Mouse (Mus musculus): Measurements from ENCODE around the gene Stat6. TPM values are rescaled to one million over a fixed set of nuclear protein-coding genes. Genes with fewer than 3 reads are reported as not detected.

Gene Stat6
- polyA plus RNA-seq, 1 experiment from 2014 or later = 6.0 TPM

- Histone ChIP-seq H3K36me3 (ENCODE audit: control insufficient read depth, insufficient read depth, low read length) (peaks cover 43% of the 10 kb centered on the region), H3K4me1 (ENCODE audit: control insufficient read depth, insufficient read depth, low read depth, low read length) (peaks cover 10% of the 10 kb centered on the region; the same call in 1 of the 2 replicates), H3K27me3 (replicated peaks; ENCODE audit: control insufficient read depth, insufficient read depth, low read length) (no peaks in the 10 kb centered on the region), H3K4me3 (ENCODE audit: low read length) (no peak overlapping the region), H3K4me2 (ENCODE audit: low read length) (no peak overlapping the region), H3K27ac (ENCODE audit: low read depth, low read length) (no peak overlapping the region), H3K9me3 (ENCODE audit: control insufficient read depth, low read length) (no peaks in the 10 kb centered on the region), H3K9ac (ENCODE audit: low read depth, low read length) (no peak overlapping the region)
- ATAC-seq = no peak
- WGBS = 95% methylated on average over 6 of the region's 6 CpGs
Measured at GRCm38 (mm10) chr10:127602194-127602593, 40.6 kb upstream of the Stat6 start.

GRCm38 (mm10) chr10:127603437-127604371 is 39.1 kb upstream of the Stat6 start:
- H3K9ac ChIP-seq (ENCODE audit: low read depth, low read length) = no peak overlapping the region
- no peaks in the 10 kb centered on the region for H3K27me3 ChIP-seq (replicated peaks; ENCODE audit: control insufficient read depth, insufficient read depth, low read length)
- H3K36me3 ChIP-seq (ENCODE audit: control insufficient read depth, insufficient read depth, low read length) = peaks cover 46% of the 10 kb centered on the region
- WGBS = 80% methylated on average over 13 of the region's 13 CpGs
- H3K4me2 ChIP-seq (ENCODE audit: low read length) = no peak overlapping the region
- no peak overlapping the region for H3K4me3 ChIP-seq (ENCODE audit: low read length)
- no peak overlapping the region for H3K27ac ChIP-seq (ENCODE audit: low read depth, low read length)
- H3K4me1 ChIP-seq (ENCODE audit: control insufficient read depth, insufficient read depth, low read depth, low read length) = 0 out of 2 replicates have a peak, but pooled peaks cover 4% of the 10 kb centered on the region
- no peaks in the 10 kb centered on the region for H3K9me3 ChIP-seq (ENCODE audit: control insufficient read depth, low read length)
- no peak for ATAC-seq

- Histone ChIP-seq H3K9ac (ENCODE audit: low read depth, low read length) (no peak overlapping the region), H3K36me3 (ENCODE audit: control insufficient read depth, insufficient read depth, low read length) (peaks cover 49% of the 10 kb centered on the region)
- peak; percentile 29; the same call in 1 of the 2 replicates for ATAC-seq
Measured at GRCm38 (mm10) chr10:127604465-127605250, 38.1 kb upstream of the Stat6 start.

GRCm38 (mm10) chr10:127605251-127605547 is 37.6 kb upstream of the Stat6 start:
- H3K4me3 ChIP-seq (ENCODE audit: low read length) = no peak overlapping the region
- 84% methylated on average over 8 of the region's 8 CpGs for WGBS
- peaks cover 52% of the 10 kb centered on the region for H3K36me3 ChIP-seq (ENCODE audit: control insufficient read depth, insufficient read depth, low read length)
- no peak overlapping the region for H3K9ac ChIP-seq (ENCODE audit: low read depth, low read length)
- no peaks in the 10 kb centered on the region for H3K4me1 ChIP-seq (ENCODE audit: control insufficient read depth, insufficient read depth, low read depth, low read length)
- H3K9me3 ChIP-seq (ENCODE audit: control insufficient read depth, low read length) = no peaks in the 10 kb centered on the region
- no peak overlapping the region for H3K27ac ChIP-seq (ENCODE audit: low read depth, low read length)
- no peak overlapping the region for H3K4me2 ChIP-seq (ENCODE audit: low read length)
- H3K27me3 ChIP-seq (replicated peaks; ENCODE audit: control insufficient read depth, insufficient read depth, low read length) = no peaks in the 10 kb centered on the region
- ATAC-seq = no peak

More at GRCm38 (mm10) chr10:127604465-127605250, 38.1 kb upstream of the Stat6 start:
- Histone ChIP-seq H3K9me3 (ENCODE audit: control insufficient read depth, low read length) (no peaks in the 10 kb centered on the region), H3K4me3 (ENCODE audit: low read length) (no peak overlapping the region), H3K4me1 (ENCODE audit: control insufficient read depth, insufficient read depth, low read depth, low read length) (0 out of 2 replicates have a peak, but pooled peaks cover 1% of the 10 kb centered on the region), H3K27me3 (replicated peaks; ENCODE audit: control insufficient read depth, insufficient read depth, low read length) (no peaks in the 10 kb centered on the region), H3K4me2 (ENCODE audit: low read length) (no peak overlapping the region), H3K27ac (ENCODE audit: low read depth, low read length) (peak overlapping the region; percentile 41; the same call in 1 of the 2 replicates)
- WGBS = 65% methylated on average over 15 of the region's 15 CpGs

- Histone ChIP-seq H3K27ac (ENCODE audit: low read depth, low read length) (no peak overlapping the region), H3K36me3 (ENCODE audit: control insufficient read depth, insufficient read depth, low read length) (peaks cover 58% of the 10 kb centered on the region), H3K27me3 (replicated peaks; ENCODE audit: control insufficient read depth, insufficient read depth, low read length) (no peaks in the 10 kb centered on the region), H3K4me2 (ENCODE audit: low read length) (no peak overlapping the region), H3K9ac (ENCODE audit: low read depth, low read length) (no peak overlapping the region), H3K4me1 (ENCODE audit: control insufficient read depth, insufficient read depth, low read depth, low read length) (no peaks in the 10 kb centered on the region), H3K4me3 (ENCODE audit: low read length) (no peak overlapping the region), H3K9me3 (ENCODE audit: control insufficient read depth, low read length) (no peaks in the 10 kb centered on the region)
- WGBS = 97% methylated on average over 9 of the region's 9 CpGs
- ATAC-seq = no peak
Measured at GRCm38 (mm10) chr10:127605756-127606155, 37.0 kb upstream of the Stat6 start.

- Histone ChIP-seq H3K4me2 (ENCODE audit: low read length) (no peak overlapping the region), H3K27me3 (replicated peaks; ENCODE audit: control insufficient read depth, insufficient read depth, low read length) (no peaks in the 10 kb centered on the region), H3K9me3 (ENCODE audit: control insufficient read depth, low read length) (no peaks in the 10 kb centered on the region), H3K36me3 (ENCODE audit: control insufficient read depth, insufficient read depth, low read length) (peaks cover 60% of the 10 kb centered on the region), H3K9ac (ENCODE audit: low read depth, low read length) (no peak overlapping the region), H3K4me1 (ENCODE audit: control insufficient read depth, insufficient read depth, low read depth, low read length) (no peaks in the 10 kb centered on the region), H3K4me3 (ENCODE audit: low read length) (no peak overlapping the region), H3K27ac (ENCODE audit: low read depth, low read length) (no peak overlapping the region)
- 93% methylated on average over 7 of the region's 7 CpGs for WGBS
- ATAC-seq = no peak
Measured at GRCm38 (mm10) chr10:127607059-127607458, 35.7 kb upstream of the Stat6 start.

- Histone ChIP-seq H3K4me3 (ENCODE audit: low read length) (no peak overlapping the region), H3K4me2 (ENCODE audit: low read length) (no peak overlapping the region), H3K9ac (ENCODE audit: low read depth, low read length) (no peak overlapping the region), H3K27ac (ENCODE audit: low read depth, low read length) (no peak overlapping the region), H3K9me3 (ENCODE audit: control insufficient read depth, low read length) (no peaks in the 10 kb centered on the region), H3K36me3 (ENCODE audit: control insufficient read depth, insufficient read depth, low read length) (peaks cover 48% of the 10 kb centered on the region), H3K4me1 (ENCODE audit: control insufficient read depth, insufficient read depth, low read depth, low read length) (peaks cover 7% of the 10 kb centered on the region), H3K27me3 (replicated peaks; ENCODE audit: control insufficient read depth, insufficient read depth, low read length) (no peaks in the 10 kb centered on the region)
- WGBS = 81% methylated on average over 9 of the region's 9 CpGs
- ATAC-seq = no peak
Measured at GRCm38 (mm10) chr10:127609415-127610065, 33.2 kb upstream of the Stat6 start.

GRCm38 (mm10) chr10:127610066-127610415 is 32.7 kb upstream of the Stat6 start:
- no peak overlapping the region for H3K4me2 ChIP-seq (ENCODE audit: low read length)
- H3K36me3 ChIP-seq (ENCODE audit: control insufficient read depth, insufficient read depth, low read length) = peaks cover 43% of the 10 kb centered on the region
- no peak overlapping the region for H3K4me3 ChIP-seq (ENCODE audit: low read length)
- WGBS = 92% methylated on average over 9 of the region's 9 CpGs
- ATAC-seq = no peak
- H3K9me3 ChIP-seq (ENCODE audit: control insufficient read depth, low read length) = no peaks in the 10 kb centered on the region
- H3K9ac ChIP-seq (ENCODE audit: low read depth, low read length) = no peak overlapping the region
- H3K27ac ChIP-seq (ENCODE audit: low read depth, low read length) = no peak overlapping the region
- H3K4me1 ChIP-seq (ENCODE audit: control insufficient read depth, insufficient read depth, low read depth, low read length) = peaks cover 12% of the 10 kb centered on the region
- no peaks in the 10 kb centered on the region for H3K27me3 ChIP-seq (replicated peaks; ENCODE audit: control insufficient read depth, insufficient read depth, low read length)

All from hindbrain, embryonic 16.5 days (tissue).